Mouse (Mus musculus) cerebellum, adult 9-10 months (tissue): ENCODE results near the gene Arl15.

Source experiments
- DNase-seq: peaks from one replicate; pipeline ENCODE4 v3.0.0; 2022

Arl15 gene

DNA sequence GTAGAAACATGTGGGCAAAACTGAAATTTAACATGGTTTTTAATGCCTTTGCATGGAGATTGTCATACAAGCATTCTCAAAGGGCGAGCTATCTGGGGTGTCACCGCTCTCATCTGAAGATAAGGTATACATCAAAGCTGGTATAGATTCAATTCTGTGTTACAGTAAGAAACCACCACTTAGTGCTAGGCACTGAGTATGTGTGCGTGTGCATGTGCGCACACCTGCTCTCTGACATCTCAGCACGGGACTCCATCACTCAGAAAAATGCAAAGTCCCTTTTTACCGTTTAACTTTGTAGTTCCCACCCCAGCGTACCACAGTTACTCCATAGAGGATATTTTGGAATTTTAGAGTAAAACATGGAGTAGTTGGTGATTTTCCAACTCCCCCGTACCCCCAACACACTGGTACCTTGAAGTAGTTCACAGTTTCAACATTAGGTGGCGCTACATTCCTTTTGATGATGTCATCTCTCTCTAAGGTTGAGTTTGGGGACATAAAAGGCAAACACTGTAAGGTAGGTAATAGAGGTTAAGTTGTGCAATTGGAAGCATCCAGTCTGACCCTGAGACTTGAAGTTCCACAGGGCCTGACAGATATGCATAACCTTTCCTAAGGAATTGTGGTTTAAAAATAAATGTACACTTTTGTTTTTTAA is 281.5 kb downstream of the Arl15 start:
- DNase-seq: peak; percentile 27

GRCm38 (mm10) chr13:114077181-114077580 is 282.9 kb downstream of the Arl15 start:
- no peak for DNase-seq

DNA sequence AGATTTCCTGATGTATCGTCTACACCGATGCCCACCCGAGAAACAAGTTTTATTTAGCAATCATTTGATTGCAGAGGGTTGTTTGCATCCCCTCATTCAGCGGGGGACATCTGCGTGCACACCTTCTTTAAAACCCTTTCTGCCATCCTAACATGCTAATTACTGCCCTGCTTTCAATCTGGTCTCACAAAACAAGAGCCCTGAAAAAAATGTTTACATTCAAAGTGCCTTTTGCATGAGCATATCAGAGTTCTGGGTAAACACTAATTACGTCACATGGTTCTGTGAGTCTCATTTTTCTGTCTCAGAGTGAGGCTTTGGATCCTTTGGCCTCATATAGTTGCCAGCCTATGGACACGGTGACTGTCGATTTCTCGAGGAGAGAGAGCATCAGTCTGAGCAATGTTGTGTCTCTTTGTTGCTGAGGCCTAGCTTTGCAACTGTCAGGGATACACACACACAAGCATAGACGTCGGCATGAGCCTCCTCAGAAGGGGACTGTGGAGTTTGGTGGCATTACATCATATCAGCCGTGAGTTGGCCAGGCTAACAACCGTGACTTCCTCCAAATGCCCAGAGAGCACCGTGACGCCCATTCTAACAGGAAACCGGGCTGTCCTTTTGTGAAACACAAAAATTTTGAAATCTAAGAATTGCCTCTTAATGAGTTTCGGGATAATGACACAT is 283.4 kb downstream of the Arl15 start:
- no peak for DNase-seq

- DNase-seq: no peak
Observed at GRCm38 (mm10) chr13:114078851-114079250, 284.5 kb downstream of the Arl15 start.

DNA sequence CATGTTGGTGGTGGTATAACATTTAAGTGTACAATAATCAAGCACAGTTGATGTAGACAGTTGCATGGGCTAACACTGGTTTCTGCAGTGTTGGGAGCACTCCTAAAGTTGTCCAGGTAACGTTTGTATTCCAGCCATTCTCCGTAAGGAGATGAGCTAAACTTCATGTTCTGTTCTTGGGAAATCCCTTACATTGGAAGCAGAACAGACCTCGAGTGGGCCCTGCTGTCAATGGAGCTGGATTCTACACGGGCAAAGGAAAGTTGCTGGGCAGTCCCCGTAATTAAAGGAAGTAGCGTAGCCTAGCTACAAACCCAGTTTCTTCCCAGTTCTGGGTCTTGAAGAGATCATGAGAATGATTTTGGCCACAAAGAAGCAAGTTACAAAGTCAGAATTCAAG is 285.4 kb downstream of the Arl15 start:
- DNase-seq: no peak

GRCm38 (mm10) chr13:114080491-114080890 is 286.2 kb downstream of the Arl15 start:
- no peak for DNase-seq

DNA sequence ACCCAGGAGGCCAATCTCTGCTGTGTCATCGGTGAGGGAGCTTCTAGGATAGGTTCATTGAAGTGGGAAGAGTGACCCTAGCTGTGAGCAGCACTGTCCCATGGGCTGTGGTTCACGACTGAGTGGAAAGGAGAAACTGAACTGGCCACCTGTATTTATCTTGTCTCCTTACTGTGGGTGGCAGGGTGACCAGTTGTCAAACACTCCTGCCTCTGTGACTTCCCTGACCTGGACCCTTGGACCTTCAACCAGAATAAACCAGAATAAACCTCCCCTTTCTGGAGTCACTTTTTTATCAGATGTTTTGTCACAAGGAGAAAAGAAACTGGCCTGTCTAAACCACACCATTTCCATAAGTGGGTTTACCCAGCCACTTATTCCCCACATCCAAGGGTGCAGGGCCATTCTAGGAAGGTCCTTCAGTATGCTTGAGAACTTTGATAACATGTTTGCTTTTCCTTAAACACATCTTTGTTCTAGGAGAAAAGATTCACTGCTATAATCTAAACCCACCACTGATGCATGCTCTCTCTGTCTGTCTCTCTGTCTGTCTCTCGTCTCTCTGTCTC is 289.3 kb downstream of the Arl15 start:
- no peak for DNase-seq

DNA sequence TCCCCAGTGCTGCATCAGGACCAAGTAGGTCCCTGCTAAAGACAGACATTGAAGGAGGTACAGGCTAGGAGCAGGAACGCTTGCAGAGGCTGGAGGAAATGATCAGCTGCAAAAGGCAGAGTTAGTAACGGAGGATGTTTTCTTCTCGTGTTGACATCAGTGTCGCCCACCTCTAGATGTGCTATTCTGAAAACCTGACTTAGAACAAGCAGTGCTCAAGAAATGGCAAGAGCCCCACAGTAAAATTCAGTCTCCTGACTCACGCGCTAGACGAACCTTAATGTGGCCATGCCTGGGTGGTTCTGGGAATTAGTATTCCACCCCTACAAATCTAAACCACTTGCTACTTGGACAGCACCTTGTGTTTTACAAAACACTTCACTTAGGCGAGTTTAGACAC is 291.1 kb downstream of the Arl15 start:
- no peak for DNase-seq

- DNase-seq: no peak
Observed at GRCm38 (mm10) chr13:114086325-114086724, 292.0 kb downstream of the Arl15 start.

DNA sequence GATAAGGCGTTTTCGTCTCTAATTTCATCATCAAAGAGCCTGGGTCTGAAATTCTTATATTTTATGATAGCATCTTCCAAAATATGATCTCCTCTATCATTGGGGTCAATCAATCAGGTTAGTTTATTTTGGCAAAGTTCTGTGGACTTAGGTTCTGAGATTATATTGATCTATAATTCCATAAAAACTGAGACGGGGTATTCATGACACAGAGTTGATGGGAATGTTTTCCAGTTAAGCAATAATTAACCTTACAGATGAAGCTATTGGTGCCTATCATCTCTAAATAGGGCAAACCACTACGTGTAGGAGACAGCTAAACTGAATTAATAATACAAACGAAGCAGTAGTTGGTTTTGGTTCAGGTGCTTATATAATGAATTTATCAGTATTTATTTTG is 292.5 kb downstream of the Arl15 start:
- no peak for DNase-seq

DNA sequence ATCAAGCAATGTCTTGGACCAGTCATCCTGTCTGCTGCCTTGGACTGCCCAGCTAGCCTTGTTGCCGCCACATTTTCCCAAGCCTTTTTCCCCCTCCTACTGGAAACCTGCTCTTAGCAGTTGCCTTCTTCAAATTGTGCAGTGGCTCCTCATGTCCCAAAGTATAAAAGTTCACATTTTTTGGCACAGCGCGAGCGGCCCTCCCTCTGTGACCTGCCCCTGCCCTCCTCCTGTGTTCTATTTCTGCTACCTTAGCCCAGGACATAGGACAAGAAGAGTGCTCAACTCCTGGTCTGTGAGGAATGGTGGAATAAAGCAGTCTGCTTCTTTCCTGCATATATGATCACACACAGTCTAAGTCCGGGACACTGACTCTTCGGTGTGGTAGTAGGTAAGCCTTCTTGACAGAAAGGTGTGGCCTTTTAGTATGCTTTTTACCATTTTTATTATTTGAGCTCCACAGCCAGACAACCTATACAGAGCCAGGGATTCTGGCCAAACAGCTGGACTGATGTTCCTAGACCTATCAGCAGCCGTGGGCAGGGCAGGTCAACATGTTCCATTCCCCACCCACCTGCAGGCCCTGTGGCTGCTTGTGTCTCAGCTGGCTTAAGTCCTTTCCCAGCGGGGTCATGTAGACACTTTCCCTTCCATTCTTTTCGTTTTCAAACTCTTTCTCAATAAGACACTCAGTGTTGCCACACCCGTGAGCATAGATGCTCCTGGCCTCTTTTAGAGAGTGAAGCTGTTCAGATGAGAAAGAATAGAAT is 293.6 kb downstream of the Arl15 start:
- DNase-seq: no peak

- DNase-seq: no peak
Observed at GRCm38 (mm10) chr13:114090786-114091185, 296.5 kb downstream of the Arl15 start.

- DNase-seq: no peak
Observed at GRCm38 (mm10) chr13:114091231-114091630, 296.9 kb downstream of the Arl15 start.

DNA sequence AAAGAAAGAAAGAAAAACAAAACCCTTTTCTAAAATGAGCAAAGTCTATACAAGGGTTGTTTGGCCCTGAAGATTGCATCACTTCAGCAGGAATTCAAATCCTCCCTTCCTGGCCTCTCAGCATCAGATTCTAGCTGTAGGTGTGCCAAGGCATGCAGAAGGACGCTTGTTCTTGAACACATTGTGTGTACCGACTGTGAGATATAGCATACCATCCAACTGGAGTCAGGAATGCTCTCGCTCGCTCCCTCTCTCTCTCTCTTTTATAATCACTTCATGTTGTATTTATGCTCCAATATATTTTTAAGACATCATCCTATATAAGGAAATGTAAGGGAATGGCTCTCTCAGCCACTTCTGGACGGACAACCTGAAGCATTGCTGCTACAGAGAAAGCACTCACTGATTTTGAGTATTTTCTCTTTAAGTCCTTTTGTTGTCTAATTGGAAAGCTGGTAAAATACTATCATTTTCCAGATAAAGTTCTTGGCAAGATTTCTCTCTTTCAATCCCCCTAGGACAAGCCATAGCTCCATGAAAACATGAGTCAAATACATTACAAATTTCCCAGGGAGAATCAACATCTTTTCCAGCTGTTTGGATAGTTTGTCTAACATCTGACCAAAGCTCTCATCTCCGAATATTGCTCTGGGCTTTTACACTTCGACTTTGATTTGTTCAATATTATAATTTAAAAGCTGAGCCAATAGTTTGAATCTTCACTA is 300.0 kb downstream of the Arl15 start:
- DNase-seq: no peak

- no peak for DNase-seq
Observed at GRCm38 (mm10) chr13:114095440-114095839, 301.1 kb downstream of the Arl15 start.

DNA sequence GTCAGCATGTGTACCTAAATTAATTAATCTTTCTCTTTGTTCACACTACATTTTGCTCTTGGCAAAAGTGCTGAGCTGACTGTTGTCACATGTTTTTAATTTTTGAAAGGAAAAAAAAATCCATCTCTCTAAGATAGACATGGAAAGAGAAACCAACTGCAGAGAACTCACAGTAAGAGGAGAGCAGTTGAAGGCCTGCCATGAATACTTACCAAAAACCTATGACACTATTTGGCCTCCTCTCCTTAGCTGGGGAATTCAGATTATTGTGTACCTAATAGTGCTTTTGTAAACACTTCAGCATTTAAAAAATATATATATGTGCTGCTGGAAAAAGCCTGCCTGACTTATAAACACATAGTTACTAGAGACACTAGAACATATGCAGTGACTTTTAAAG is 302.1 kb downstream of the Arl15 start:
- no peak for DNase-seq

DNA sequence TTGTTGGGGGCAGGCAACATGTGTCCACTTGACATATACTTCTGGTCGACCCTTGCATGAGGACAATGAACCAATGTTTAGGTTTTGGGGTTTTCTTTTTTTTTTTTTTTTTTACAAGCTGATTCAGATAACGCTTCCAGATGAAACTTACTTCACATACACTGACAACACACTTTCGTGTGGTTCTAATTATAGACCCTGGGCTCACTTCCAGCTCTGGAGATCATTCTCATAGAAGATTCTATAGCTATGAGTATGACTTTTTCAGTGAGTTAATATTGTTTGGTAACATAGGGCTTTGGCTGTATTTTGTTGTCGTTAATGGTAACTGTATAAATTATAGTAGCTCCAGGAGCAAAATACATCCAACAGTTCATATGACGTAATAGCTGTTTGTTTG is 306.9 kb downstream of the Arl15 start:
- no peak for DNase-seq

DNA sequence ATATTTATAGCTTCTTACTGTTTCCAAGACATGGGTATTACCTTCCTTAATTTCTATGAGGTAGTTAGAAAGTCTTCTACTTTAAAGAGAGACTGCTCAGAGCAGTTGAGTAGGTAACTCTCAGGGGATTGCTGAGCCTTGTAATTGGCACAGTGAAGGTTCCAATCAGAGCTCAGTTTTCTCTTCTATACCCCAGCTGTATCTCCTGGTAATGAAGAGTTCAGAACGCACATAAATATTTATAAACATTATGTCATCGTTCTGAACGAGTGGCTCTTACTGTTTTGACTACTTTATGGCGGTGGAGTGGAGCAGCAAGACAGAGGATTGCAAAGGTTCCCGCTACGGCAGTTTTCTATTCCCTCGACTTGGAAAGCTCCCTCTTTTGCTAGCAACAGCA is 311.8 kb downstream of the Arl15 start:
- no peak for DNase-seq

DNA sequence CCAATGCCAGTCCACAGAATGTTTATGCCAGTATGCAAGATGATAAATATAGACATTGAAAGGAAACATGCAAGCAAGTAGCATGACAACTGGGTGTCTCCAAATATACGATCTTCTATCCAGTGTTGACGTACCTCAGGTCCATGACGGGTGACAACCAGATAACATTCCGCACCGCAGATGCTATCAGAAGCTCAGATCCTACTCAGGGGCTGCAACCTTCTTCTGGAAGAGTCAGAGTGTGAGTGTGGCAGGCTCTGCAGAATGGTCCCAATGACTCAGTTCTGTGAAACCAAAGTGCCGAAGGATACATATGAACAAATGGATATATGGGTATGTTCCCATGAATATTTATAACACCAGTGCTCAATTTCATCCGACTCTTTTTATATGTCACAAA is 313.2 kb downstream of the Arl15 start:
- no peak for DNase-seq

DNA sequence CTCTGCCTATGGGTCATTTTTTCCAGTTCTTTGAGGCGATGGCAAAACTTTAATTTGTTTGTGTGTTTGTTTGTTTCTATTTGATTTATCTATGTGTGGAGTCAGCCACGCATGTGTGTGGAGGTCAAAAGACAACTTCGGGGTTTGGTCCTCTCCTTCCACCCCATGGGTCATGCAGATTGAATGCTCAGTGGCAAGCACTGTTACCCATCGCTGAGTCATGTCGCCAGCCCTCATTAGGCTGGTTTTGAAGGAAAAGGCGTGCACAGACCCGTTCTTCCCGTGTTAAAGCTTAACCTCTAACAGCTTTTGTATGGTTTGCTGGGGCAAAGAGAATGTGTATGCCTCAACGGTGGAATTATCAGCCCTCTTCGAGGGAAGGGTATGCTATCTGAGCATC is 315.1 kb downstream of the Arl15 start:
- DNase-seq: no peak

DNA sequence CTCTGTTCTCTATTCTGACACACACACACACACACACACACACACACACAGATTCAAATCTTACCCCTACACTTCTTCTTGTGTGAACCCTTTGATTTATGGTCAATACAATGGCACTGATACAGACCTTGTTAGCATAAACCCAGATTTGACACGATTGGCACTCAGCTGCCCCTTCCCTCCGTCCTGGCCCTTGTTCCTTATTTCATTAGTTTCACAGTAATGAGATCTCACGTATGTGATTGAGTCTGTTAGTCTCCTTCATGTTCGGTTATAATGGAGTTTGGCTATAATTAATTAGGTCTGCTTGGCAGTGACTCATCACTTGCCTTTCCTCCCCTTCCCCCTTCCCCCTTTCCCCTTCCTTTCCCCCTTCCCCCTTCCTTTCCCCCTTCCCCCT is 315.5 kb downstream of the Arl15 start:
- no peak for DNase-seq

- DNase-seq: no peak
Observed at GRCm38 (mm10) chr13:114113516-114113915, 319.2 kb downstream of the Arl15 start.

- no peak for DNase-seq
Observed at GRCm38 (mm10) chr13:114114586-114114985, 320.3 kb downstream of the Arl15 start.
